Mouse (Mus musculus): ENCODE results near the gene Bbs7. TPM values are rescaled to one million over a fixed set of nuclear protein-coding genes. Genes with fewer than 3 reads are reported as not detected.

Gene Bbs7
- polyA plus RNA-seq, 1 experiment from 2014 or later = 9.9 TPM

DNA sequence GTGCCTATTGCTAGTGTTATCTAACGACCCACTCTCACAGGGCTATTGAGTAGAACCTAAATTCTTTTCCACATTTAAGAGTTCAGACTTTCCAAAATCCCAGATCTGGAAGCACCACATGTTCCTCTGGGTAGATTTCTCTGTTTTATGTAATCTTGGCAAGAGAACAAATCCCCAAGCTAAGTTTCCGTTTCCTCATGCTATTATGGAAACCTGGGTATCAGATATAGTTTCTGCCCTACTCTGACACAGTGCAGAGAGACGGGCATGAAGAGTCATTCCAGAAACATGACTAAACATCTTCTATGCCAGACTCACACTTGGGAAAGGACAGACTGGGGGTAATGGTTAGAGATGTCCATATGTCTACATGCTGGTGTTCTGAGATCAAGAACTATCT, 88.8 kb downstream of the Bbs7 start:
- no peak for ATAC-seq (replicated peaks; ENCODE audit: low FRiP score)
- no peaks in the 10 kb centered on the region for H3K36me3 ChIP-seq (ENCODE audit: control insufficient read depth, insufficient read depth, low read length)
- H3K4me2 ChIP-seq = no peak overlapping the region
- 70% methylated on average over 3 of the region's 3 CpGs for WGBS
- peaks cover 32% of the 10 kb centered on the region for H3K27me3 ChIP-seq (replicated peaks; ENCODE audit: control insufficient read depth, insufficient read depth, low read length)
- no peak overlapping the region for H3K27ac ChIP-seq (ENCODE audit: low read depth, low read length)
- no peak overlapping the region for H3K4me3 ChIP-seq (ENCODE audit: low read depth, low read length)
- no peaks in the 10 kb centered on the region for H3K9me3 ChIP-seq (ENCODE audit: control insufficient read depth, low read length)
- no peak overlapping the region for H3K9ac ChIP-seq (ENCODE audit: low read depth, low read length)
- DNase-seq (ENCODE audit: low spot score) = no peak
- H3K4me1 ChIP-seq (replicated peaks; ENCODE audit: control insufficient read depth, insufficient read depth, low read length) = no peaks in the 10 kb centered on the region

Other genes with a start within 250 kb of the Bbs7 start
- 105 and 108 TPM in 2 replicates for gene Anxa5, start 137.6 kb downstream of the Bbs7 start, polyA plus RNA-seq (2014; fragmentation: Nextera tagmentation; extraction: Ambion mirVana)
- gene 1810062G17Rik, start 137.5 kb downstream of the Bbs7 start, polyA plus RNA-seq (2014; fragmentation: Nextera tagmentation; extraction: Ambion mirVana) = 0.48 and 0.75 TPM in 2 replicates
- not detected in 2 replicates for gene Gm11549, start 91.7 kb downstream of the Bbs7 start, polyA plus RNA-seq (2014; fragmentation: Nextera tagmentation; extraction: Ambion mirVana)
- 76.0 and 82.7 TPM in 2 replicates for gene Exosc9, start 60.9 kb downstream of the Bbs7 start, polyA plus RNA-seq (2014; fragmentation: Nextera tagmentation; extraction: Ambion mirVana)
- gene Ccna2, start 41.3 kb downstream of the Bbs7 start, polyA plus RNA-seq (2014; fragmentation: Nextera tagmentation; extraction: Ambion mirVana) = 299 and 337 TPM in 2 replicates
- gene Trpc3, start 76.7 kb upstream of the Bbs7 start, polyA plus RNA-seq (2014; fragmentation: Nextera tagmentation; extraction: Ambion mirVana) = 1.1 and 1.4 TPM in 2 replicates
- gene 4932438A13Rik, start 249.6 kb upstream of the Bbs7 start, polyA plus RNA-seq (2014; fragmentation: Nextera tagmentation; extraction: Ambion mirVana) = 35.8 and 42.9 TPM in 2 replicates